Mouse (Mus musculus): ENCODE data around the gene Hck. TPM values are rescaled to one million over a fixed set of nuclear protein-coding genes. Genes with fewer than 3 reads are reported as not detected.

The Hck gene
- polyA plus RNA-seq, 1 experiment from 2014 or later, result 1.9 TPM

GRCm38 (mm10) chr2:153139996-153140613 is 31.8 kb downstream of the Hck start:
- no peaks in the 10 kb centered on the region for H3K36me3 ChIP-seq (ENCODE audit: control insufficient read depth, insufficient read depth, low read length)

DNA sequence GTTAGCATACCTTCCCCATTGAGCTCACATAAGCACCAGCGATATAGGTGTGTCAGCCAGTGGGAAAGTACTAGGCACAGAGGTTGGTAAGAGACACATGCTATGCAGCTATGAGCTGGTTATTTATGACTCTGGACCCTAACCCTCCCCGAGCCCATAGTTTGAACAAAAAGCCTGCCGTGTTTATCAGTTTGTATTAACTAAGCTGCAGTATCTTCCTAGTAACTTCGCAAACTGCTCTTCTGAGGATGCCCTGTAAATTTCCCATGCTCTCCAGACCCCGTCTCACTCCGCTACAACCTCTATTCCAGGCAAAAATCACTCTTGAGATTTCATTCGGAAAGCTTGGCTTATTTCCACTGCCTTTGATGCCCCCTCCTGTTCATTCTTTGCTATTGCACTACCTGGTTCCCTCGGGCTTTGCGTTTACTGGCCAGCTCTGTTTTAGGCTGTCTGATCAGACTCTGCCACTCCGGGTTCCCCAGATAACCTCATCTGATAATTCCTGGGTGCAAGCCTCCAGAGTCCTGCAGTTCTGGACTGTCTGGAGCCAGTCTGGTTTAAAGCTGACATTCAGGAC is 34.4 kb downstream of the Hck start:
- Histone ChIP-seq H3K36me3 (ENCODE audit: control insufficient read depth, insufficient read depth, low read length) (no peaks in the 10 kb centered on the region), H3K9me3 (ENCODE audit: control insufficient read depth, low read length) (no peaks in the 10 kb centered on the region), H3K4me3 (ENCODE audit: control insufficient read depth in 1 of 2, insufficient read depth in 1 of 2, low read depth in 1 of 2, low read length in 2 of 2) (no peak overlapping the region), H3K27me3 (ENCODE audit: control insufficient read depth, insufficient read depth, low read length) (no peaks in the 10 kb centered on the region), H3K27ac (replicated peaks in 1 of 2; ENCODE audit: control insufficient read depth in 1 of 2, insufficient read depth in 1 of 2, low read depth in 2 of 2, low read length in 2 of 2) (no peak overlapping the region), H3K4me2 (ENCODE audit: low read length) (no peak overlapping the region), H3K9ac (ENCODE audit: low read length) (no peak overlapping the region), H3K4me1 (ENCODE audit: control insufficient read depth in 2 of 2, insufficient read depth in 2 of 2, low read length in 2 of 2) (peaks cover 12 to 13% of the 10 kb centered on the region in 2 experiments)
- 25% methylated on average over 10 of the region's 10 CpGs for WGBS
- no peak for ATAC-seq (ENCODE audit: insufficient number of reproducible peaks, insufficient read depth, low FRiP score, low read depth)

More at GRCm38 (mm10) chr2:153139996-153140613, 31.8 kb downstream of the Hck start:
- H3K4me2 ChIP-seq (ENCODE audit: low read length), result peak overlapping the region; percentile 7; the same call in 1 of the 2 replicates
- H3K27ac ChIP-seq (replicated peaks in 1 of 2; ENCODE audit: control insufficient read depth in 1 of 2, insufficient read depth in 1 of 2, low read depth in 2 of 2, low read length in 2 of 2), result peak overlapping the region; percentile 85 to 86
- H3K9me3 ChIP-seq (ENCODE audit: control insufficient read depth, low read length), result no peaks in the 10 kb centered on the region
- 0 out of 2 replicates have a peak overlapping the region, but pooled peaks have one; percentile 23 for H3K9ac ChIP-seq (ENCODE audit: low read length)
- 7% methylated on average over 9 of the region's 9 CpGs for WGBS
- peaks cover 12 to 13% of the 10 kb centered on the region in 2 experiments for H3K4me1 ChIP-seq (ENCODE audit: control insufficient read depth in 2 of 2, insufficient read depth in 2 of 2, low read length in 2 of 2)
- peak; percentile 68 for ATAC-seq (ENCODE audit: insufficient number of reproducible peaks, insufficient read depth, low FRiP score, low read depth)
- H3K27me3 ChIP-seq (ENCODE audit: control insufficient read depth, insufficient read depth, low read length), result no peaks in the 10 kb centered on the region
- no peak overlapping the region for H3K4me3 ChIP-seq (ENCODE audit: control insufficient read depth in 1 of 2, insufficient read depth in 1 of 2, low read depth in 1 of 2, low read length in 2 of 2)

DNA sequence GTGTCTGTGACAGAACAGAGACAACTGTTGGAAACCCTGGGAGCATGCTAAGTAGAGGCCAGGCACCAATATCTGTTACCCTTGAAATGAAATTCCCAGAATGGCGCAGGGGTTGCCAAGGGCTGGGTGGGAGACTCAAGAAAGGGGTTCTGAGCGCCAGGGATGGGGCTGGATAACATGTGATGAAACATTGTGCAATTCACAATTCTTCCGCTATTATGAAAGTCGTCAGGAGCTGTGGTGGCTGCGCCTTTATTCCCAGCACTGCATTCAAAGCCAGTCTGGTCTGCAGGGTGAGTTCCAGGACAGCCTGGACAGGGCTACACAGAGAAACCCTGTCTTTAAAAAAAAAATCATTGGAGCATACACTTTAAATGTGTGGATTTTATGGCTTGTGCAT is 37.1 kb downstream of the Hck start:
- Histone ChIP-seq H3K9me3 (ENCODE audit: control insufficient read depth, low read length) (no peaks in the 10 kb centered on the region), H3K27me3 (ENCODE audit: control insufficient read depth, insufficient read depth, low read length) (no peaks in the 10 kb centered on the region), H3K4me3 (ENCODE audit: control insufficient read depth in 1 of 2, insufficient read depth in 1 of 2, low read depth in 1 of 2, low read length in 2 of 2) (no peak overlapping the region), H3K4me1 (ENCODE audit: control insufficient read depth in 2 of 2, insufficient read depth in 2 of 2, low read length in 2 of 2) (peaks cover 1 to 3% of the 10 kb centered on the region in 2 experiments; a peak in 3 of 4 replicates), H3K27ac (replicated peaks in 1 of 2; ENCODE audit: control insufficient read depth in 1 of 2, insufficient read depth in 1 of 2, low read depth in 2 of 2, low read length in 2 of 2) (no peak overlapping the region), H3K36me3 (ENCODE audit: control insufficient read depth, insufficient read depth, low read length) (no peaks in the 10 kb centered on the region), H3K4me2 (ENCODE audit: low read length) (no peak overlapping the region), H3K9ac (ENCODE audit: low read length) (no peak overlapping the region)
- 77% methylated on average over 5 of the region's 5 CpGs for WGBS
- no peak for ATAC-seq (ENCODE audit: insufficient number of reproducible peaks, insufficient read depth, low FRiP score, low read depth)

- WGBS, result 67% methylated on average over 3 of the region's 3 CpGs
These were observed 39.0 kb downstream of the Hck start for GRCm38 (mm10) chr2:153147236-153147635.

GRCm38 (mm10) chr2:153147715-153148114 is 39.4 kb downstream of the Hck start:
- H3K9ac ChIP-seq (ENCODE audit: low read length), result no peak overlapping the region
- H3K9me3 ChIP-seq (ENCODE audit: control insufficient read depth, low read length), result no peaks in the 10 kb centered on the region
- 17% methylated on average over 3 of the region's 3 CpGs for WGBS
- ATAC-seq (ENCODE audit: insufficient number of reproducible peaks, insufficient read depth, low FRiP score, low read depth), result no peak
- no peak overlapping the region for H3K27ac ChIP-seq (replicated peaks in 1 of 2; ENCODE audit: control insufficient read depth in 1 of 2, insufficient read depth in 1 of 2, low read depth in 2 of 2, low read length in 2 of 2)
- no peak overlapping the region for H3K4me3 ChIP-seq (ENCODE audit: control insufficient read depth in 1 of 2, insufficient read depth in 1 of 2, low read depth in 1 of 2, low read length in 2 of 2)
- peaks cover 4% of the 10 kb centered on the region in 2 experiments; a peak in 2 of 4 replicates for H3K4me1 ChIP-seq (ENCODE audit: control insufficient read depth in 2 of 2, insufficient read depth in 2 of 2, low read length in 2 of 2)
- H3K36me3 ChIP-seq (ENCODE audit: control insufficient read depth, insufficient read depth, low read length), result no peaks in the 10 kb centered on the region
- no peaks in the 10 kb centered on the region for H3K27me3 ChIP-seq (ENCODE audit: control insufficient read depth, insufficient read depth, low read length)
- no peak overlapping the region for H3K4me2 ChIP-seq (ENCODE audit: low read length)

More at GRCm38 (mm10) chr2:153147236-153147635, 39.0 kb downstream of the Hck start:
- H3K9ac ChIP-seq (ENCODE audit: low read length), result no peak overlapping the region
- H3K36me3 ChIP-seq (ENCODE audit: control insufficient read depth, insufficient read depth, low read length), result no peaks in the 10 kb centered on the region
- H3K27me3 ChIP-seq (ENCODE audit: control insufficient read depth, insufficient read depth, low read length), result no peaks in the 10 kb centered on the region
- H3K4me3 ChIP-seq (ENCODE audit: control insufficient read depth in 1 of 2, insufficient read depth in 1 of 2, low read depth in 1 of 2, low read length in 2 of 2), result no peak overlapping the region
- H3K4me1 ChIP-seq (ENCODE audit: control insufficient read depth in 2 of 2, insufficient read depth in 2 of 2, low read length in 2 of 2), result peaks cover 4% of the 10 kb centered on the region in 2 experiments; a peak in 2 of 4 replicates
- no peak for ATAC-seq (ENCODE audit: insufficient number of reproducible peaks, insufficient read depth, low FRiP score, low read depth)
- no peaks in the 10 kb centered on the region for H3K9me3 ChIP-seq (ENCODE audit: control insufficient read depth, low read length)
- H3K27ac ChIP-seq (replicated peaks in 1 of 2; ENCODE audit: control insufficient read depth in 1 of 2, insufficient read depth in 1 of 2, low read depth in 2 of 2, low read length in 2 of 2), result no peak overlapping the region
- no peak overlapping the region for H3K4me2 ChIP-seq (ENCODE audit: low read length)

DNA sequence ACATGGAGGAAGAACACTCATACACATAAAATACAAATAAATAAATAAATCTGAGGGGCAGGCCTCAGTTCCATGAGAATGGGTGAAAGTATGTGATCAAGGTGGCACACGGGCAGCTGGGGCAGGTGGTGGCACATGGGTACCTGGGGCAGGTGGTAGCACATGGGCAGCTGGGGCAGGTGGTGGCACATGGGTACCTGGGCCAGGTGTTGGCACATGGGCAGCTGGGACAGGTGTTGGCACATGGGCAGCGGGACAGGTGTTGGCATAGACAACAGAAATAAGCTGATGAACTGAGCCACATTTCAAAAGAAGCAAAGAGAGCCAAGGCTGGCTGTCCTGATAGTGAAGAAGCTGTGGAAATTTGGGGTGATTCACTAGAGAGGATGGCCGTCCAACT is 41.5 kb downstream of the Hck start:
- ATAC-seq (ENCODE audit: insufficient number of reproducible peaks, insufficient read depth, low FRiP score, low read depth), result no peak
- Histone ChIP-seq H3K4me3 (ENCODE audit: control insufficient read depth in 1 of 2, insufficient read depth in 1 of 2, low read depth in 1 of 2, low read length in 2 of 2) (no peak overlapping the region), H3K9me3 (ENCODE audit: control insufficient read depth, low read length) (no peaks in the 10 kb centered on the region), H3K9ac (ENCODE audit: low read length) (no peak overlapping the region), H3K4me2 (ENCODE audit: low read length) (no peak overlapping the region), H3K4me1 (ENCODE audit: control insufficient read depth in 2 of 2, insufficient read depth in 2 of 2, low read length in 2 of 2) (peaks cover 4% of the 10 kb centered on the region in 2 experiments; a peak in 2 of 4 replicates), H3K27ac (replicated peaks in 1 of 2; ENCODE audit: control insufficient read depth in 1 of 2, insufficient read depth in 1 of 2, low read depth in 2 of 2, low read length in 2 of 2) (no peak overlapping the region), H3K36me3 (ENCODE audit: control insufficient read depth, insufficient read depth, low read length) (no peaks in the 10 kb centered on the region), H3K27me3 (ENCODE audit: control insufficient read depth, insufficient read depth, low read length) (no peaks in the 10 kb centered on the region)
- WGBS, result 75% methylated on average over 3 of the region's 3 CpGs

DNA sequence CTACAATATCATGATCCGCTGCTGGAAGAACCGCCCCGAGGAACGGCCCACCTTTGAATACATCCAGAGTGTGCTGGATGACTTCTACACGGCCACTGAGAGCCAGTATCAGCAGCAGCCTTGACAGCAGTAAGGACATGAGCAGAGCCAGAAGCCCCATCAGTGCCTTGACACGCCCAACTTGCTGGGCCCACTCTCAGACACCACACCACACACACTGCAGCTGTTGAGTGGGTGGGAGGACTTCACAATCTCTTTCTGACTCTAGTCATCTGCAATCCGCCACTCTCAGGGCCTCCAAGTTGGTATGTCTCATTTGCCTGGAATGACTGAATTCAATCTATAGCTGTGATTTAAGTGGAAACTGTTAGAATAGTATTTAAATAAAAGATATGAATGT is 42.8 kb downstream of the Hck start:
- Histone ChIP-seq H3K4me3 (ENCODE audit: control insufficient read depth in 1 of 2, insufficient read depth in 1 of 2, low read depth in 1 of 2, low read length in 2 of 2) (no peak overlapping the region), H3K4me1 (ENCODE audit: control insufficient read depth in 2 of 2, insufficient read depth in 2 of 2, low read length in 2 of 2) (peaks cover 4% of the 10 kb centered on the region in 2 experiments; a peak in 2 of 4 replicates), H3K9ac (ENCODE audit: low read length) (no peak overlapping the region), H3K27me3 (ENCODE audit: control insufficient read depth, insufficient read depth, low read length) (no peaks in the 10 kb centered on the region), H3K9me3 (ENCODE audit: control insufficient read depth, low read length) (no peaks in the 10 kb centered on the region), H3K27ac (replicated peaks in 1 of 2; ENCODE audit: control insufficient read depth in 1 of 2, insufficient read depth in 1 of 2, low read depth in 2 of 2, low read length in 2 of 2) (no peak overlapping the region), H3K4me2 (ENCODE audit: low read length) (no peak overlapping the region), H3K36me3 (ENCODE audit: control insufficient read depth, insufficient read depth, low read length) (no peaks in the 10 kb centered on the region)
- 25% methylated on average over 7 of the region's 7 CpGs for WGBS
- no peak for ATAC-seq (ENCODE audit: insufficient number of reproducible peaks, insufficient read depth, low FRiP score, low read depth)

Measured in heart, embryonic 14.5 days (tissue).